Mouse (Mus musculus) gastrocnemius, adult 8-10 months (tissue): Measurements from ENCODE around the gene Cacna1a. TPM values are rescaled to one million over a fixed set of nuclear protein-coding genes. Genes with fewer than 3 reads are reported as not detected.
A peak's percentile ranks its signal among the peaks of the same experiment; 100 is the strongest.

Source experiments
- DNase-seq, 2 experiments: peaks; one replicate each; pipeline ENCODE4 v3.0.0; 2022; ENCODE audit warnings: low spot score in 2 of 2
- total RNA-seq, 4 experiments: library from RNA; stranded (reverse); gene quantifications; 2 replicates each; pipeline ENCODE4 v1.2.4; 2022

The Cacna1a gene
- total RNA-seq, 4 experiments from 2014 or later = 2.2 to 4.6 (median 3.1) TPM

DNA sequence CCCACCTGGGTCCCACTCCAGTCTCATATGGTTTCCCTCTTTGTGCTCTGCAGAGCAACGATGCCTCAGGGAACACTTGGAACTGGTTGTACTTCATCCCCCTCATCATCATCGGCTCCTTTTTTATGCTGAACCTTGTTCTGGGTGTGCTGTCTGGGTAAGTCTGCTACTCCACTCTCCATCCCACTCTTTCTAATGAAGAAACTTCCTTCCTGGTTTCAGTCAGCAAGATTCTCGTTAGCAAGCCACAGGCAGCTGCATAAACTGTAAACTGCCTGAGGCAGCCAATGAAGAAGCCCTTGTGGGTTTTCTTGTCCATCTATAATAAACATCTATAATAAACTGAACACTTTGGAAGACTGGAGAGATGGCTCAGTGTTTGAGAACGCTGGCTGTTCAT lies 145.1 kb downstream of the Cacna1a start:
- DNase-seq = no peak

DNA sequence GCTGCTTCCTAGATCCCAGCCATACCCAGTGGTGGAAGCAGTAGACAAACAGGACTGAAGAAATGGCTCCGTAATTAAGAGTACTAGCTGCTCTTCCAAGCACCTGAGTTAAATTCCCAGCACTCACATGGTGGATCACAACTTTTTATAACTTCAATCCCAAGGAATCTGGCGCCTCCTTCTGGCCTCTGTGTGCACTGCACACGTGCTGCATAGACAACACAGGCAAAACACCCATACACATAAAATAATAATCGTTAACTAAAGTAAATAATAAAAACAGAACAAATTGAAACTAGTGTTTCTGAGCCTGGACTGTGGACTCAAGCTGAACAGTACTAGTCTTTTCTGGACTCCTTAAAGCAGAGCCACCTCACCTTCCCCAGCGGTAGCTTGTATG lies 148.7 kb downstream of the Cacna1a start:
- DNase-seq = no peak

DNA sequence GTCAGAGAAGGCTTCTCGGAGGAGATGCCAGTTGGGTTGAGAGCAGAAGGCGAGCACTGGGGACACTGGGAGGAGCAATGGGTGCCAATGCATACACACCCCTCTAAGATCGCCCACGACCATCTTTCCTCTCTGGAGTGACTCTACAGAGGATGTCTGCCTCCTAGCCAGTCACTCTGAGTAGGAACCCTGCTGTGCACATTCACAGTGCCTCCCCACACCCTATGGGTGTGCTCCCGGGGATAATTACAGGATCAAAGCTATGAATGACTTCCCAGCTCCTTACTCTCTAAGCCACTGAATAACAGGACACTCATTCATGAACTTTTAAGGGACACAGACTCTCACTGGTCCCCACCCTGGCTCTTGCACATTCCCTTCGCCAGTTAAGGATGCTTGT lies 151.1 kb downstream of the Cacna1a start:
- DNase-seq = no peak

DNA sequence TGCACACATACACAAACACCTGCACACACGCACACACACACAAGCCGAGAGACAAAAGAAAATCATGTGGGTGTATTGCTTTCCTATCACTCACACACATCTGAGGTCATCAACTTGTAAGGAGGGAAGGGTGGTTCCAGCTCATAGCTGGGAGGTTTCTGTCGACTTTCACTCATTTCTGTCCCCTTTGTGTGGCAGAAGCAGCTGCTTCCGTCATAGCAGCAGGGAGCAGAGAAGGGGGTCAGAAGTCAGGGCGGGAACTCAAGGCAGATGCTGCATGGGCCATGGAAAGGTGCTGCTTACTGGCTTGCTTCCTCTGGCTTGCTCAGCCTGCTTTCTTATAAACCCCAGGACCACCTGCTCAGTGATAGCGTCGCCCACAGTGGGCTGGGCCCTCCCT lies 154.2 kb downstream of the Cacna1a start:
- no peak for DNase-seq

DNA sequence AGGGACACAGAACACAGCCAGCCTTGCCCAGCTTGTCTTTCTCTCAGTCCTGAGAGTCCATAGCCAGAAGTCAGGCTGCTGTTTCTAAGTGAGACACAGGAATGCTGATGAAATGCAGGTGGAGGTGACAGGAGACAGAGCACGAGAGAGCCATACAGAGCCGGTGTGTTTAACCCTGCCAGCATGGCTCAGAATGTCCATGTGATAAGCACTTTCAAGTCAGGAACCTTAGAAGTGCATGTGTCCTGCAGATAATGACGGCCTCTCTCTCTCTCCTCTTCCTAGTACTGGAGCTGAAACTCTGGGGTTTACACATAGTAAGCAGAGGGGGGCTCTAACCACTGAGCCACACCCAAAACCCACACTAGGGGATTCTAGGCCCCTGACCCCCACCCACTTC lies 157.3 kb downstream of the Cacna1a start:
- no peak for DNase-seq

DNA sequence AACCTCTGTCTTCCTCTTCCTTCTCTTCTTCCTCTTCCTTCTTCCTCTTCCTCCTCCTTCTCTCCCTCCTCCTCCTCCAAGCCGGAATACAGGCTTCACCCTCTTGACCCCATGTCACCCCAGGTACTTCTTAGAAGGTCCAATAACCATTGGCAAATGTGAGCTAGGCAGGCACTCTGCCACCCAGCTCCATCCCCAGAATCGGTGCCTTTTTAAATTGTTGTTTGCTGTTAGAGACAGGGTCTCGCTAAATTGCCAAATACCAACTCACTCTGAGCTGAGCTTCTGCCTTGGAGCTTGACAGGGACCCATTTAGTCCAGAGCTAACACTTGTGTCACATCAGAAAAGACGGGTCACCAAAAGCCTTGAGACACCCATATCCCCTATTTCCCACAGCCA lies 164.2 kb downstream of the Cacna1a start:
- no peak for DNase-seq

DNA sequence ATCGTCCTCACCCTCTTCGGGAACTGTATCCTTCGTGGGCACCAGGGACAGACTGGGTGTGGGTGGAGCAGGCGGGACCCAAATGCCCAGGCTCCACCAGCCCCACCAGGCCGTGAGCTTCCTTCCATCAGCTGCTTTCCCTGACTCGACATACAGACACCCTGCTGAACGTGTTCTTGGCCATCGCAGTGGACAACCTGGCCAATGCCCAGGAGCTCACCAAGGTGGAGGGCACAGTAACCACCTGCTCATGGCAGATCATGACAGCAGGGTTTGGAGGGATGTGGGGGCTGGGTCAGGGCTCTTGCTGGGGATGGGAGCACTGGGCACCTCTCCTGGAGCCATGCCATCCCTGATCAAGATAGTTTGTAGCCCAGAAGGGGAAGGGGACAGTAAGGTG lies 164.9 kb downstream of the Cacna1a start:
- no peak for DNase-seq

DNA sequence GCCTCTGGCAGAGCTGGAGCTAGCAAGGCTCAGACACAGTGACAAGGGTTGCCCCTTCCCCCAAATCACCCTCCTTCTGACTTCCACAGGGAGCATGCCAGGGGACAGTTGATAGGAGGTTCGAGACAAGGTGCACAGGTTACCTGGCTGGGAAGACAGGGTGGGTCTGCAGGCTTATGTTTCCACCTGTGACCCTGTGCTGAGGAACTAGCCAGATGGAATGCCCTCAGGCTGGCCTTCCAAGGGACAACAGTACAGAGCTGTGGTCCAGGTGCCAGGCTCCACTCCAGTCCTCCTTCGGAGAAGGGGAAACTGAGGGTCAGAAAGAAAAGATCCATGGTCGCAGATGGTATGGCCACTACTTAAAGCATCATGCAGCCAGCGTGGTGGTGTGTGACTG lies 165.4 kb downstream of the Cacna1a start:
- no peak for DNase-seq

DNA sequence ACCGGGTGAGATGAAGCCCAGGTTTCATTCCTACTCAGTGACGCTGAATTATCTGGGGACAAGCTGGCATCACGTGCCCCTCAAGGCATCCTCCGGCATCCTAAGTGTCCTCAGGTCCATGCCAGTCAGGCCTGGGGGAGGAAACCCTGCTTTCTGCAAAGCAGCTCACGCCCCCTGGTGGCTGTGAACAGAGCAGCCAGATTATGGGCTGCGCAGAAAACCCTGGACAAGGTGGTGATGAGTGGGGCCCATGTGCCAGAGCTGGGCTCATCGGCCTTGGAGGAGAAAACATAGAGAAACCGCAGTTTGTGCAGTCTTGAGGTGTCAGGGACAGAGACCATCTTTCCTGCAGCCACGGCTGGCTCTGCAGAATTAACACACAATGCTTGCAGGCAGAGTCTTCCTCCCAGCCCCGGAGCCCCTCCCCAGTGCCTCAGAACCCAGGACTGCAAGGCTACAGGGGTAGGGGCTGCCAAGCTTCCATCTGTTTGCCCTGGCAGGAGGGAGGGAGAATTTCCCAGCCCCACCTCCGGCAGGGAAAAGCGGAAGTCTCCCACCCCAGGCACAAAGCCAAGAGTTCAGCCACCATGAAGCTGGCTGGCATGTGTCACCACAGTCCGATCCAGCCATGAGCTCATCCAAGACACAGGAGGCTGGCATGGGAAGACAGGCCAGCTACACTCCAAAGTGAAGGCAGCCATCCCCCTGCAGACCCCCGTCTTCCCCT lies 166.2 kb downstream of the Cacna1a start:
- peak; percentile 36 to 37 for DNase-seq

DNA sequence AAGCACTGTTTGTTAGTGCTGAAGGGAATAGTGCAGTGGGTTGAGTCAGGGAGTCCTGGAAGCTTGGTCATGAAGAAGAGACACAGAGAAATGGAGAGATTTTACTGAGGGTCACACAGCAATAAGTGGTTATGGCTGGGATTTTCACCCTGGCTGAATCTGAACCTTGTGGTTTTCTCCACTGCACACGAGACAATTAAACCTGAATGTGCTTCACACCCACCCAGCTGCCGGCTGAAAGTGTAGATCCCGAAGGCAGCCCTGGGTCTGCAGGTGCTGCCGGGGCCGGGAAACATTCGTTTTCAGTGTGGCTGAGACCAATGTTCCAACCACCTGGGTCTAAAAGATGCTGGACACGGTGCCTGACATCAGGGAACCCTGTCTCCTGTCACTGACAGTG lies 167.0 kb downstream of the Cacna1a start:
- no peak for DNase-seq

DNA sequence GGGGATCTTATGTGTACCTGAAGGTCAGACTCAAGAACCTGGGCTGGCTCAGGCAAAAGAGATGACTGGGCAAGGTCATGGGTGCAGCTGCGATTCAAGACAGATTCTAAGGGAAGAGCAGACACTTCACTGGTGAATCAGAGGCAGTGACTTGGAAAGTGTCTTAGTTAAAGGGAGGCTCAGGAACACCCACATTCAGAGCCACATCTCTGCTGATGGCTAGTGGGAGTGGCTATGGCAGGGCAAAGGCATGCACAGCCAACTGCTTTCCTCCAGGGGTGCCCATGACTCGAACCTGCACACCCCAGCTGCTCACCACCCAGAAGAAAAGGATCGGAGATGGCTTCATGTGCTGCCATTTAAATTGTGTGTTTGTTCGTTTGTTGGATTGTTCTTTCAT lies 169.7 kb downstream of the Cacna1a start:
- no peak for DNase-seq

DNA sequence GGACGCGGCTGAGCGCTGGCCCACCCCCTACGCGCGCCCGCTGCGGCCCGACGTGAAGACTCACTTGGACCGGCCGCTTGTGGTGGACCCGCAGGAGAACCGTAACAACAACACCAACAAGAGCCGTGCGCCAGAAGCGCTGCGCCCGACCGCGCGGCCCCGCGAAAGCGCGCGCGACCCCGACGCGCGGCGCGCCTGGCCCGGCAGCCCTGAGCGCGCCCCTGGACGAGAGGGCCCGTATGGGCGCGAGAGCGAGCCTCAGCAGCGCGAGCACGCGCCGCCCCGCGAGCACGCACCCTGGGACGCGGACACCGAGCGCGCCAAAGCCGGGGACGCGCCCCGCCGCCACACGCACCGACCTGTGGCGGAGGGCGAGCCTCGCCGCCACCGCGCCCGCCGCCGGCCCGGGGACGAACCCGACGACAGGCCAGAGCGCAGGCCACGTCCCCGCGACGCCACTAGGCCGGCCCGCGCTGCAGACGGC lies 170.9 kb downstream of the Cacna1a start:
- DNase-seq = no peak

DNA sequence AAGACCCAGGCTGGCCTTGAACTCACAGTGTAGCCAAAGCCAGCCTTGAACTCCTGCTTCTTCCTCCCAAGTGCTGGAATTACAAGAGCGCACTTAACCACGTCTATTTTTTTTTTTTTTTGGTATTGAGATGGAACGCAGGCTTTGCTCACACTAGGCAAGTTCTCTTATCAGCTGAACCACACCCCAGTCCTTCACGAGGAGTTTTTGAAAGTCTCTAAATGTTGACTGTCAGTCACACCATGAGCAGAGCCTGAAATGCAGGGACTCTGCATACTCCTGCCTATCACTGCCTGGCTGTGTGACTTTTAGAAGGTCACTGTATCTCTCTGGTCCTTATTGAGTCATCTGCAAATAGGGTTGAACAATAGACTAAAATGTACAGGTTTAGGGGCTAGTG lies 173.5 kb downstream of the Cacna1a start:
- DNase-seq = no peak

DNA sequence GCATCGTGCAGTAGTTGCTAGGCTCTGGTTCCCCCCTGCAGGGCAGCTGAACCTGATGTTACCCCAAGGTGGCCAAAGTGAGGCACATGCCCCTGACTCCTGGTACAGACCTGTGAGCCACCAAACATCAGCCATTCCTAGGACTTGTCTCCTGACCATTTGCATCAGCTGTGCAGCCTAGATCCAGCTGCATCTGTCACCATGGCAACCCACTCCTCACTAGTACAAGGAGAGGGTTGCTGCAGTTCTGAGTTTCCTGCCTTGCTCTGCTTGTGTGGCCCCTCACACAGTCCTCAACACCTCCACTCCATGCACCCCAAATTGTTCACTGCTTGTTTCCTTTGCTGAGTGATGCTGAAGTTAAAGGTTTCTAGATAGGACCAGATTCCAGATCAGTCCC lies 175.8 kb downstream of the Cacna1a start:
- no peak for DNase-seq

DNA sequence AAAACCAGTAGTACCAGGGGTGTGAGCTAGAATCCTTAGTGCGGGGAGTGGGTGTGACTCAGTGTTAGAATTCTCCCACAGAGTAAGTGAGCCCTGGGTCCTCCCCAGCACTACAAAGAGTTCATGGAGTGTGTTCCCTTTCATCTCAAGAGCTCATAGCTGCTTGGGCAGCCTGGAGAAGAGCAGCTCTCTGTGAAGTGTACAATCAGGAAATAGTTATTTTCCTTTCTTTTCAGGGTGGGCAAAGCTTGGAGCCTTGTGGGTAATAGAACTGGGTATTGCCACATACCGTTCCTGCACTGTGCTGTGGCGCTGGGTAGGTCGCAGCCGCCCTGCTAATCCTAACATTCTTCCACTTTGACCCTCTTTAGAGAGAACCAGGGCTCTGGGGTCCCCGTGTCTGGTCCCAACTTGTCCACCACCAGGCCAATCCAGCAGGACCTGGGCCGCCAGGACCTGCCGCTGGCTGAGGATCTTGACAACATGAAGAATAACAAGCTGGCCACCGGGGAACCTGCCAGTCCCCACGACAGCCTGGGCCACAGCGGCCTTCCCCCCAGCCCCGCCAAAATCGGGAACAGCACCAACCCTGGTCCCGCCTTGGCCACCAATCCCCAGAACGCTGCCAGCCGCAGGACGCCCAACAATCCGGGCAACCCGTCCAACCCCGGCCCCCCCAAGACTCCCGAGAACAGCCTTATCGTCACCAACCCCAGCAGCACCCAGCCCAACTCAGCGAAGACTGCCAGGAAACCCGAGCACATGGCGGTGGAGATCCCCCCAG lies 177.5 kb downstream of the Cacna1a start:
- DNase-seq = no peak

DNA sequence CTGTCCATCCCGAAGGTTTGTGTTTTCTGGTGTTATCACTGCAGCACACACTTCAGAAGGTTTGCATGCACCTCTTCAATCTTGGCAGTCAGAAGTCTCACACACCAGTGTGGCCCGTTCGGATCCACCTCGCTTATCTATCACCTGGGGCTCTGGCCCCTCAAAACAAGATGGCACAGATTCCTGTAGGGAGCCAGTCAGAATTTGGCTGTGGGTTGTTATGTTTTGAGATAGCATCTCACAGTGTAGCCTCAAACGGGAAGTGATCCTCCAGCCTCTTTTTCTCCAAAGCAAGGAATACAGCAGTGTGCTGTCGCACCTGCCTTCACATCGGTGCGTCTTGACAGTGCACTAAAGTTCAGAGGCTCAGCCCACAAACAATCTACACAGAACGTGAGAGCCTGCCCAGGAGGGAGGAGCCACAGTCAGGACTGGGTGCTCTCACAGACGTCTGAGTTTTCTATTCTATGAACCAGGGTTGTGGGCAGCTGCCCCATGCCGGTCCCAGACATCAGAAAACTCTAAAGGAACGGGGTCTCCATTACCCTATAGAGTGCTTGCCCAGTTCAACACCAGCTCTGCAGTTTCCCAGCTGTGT lies 178.7 kb downstream of the Cacna1a start:
- DNase-seq = no peak

DNA sequence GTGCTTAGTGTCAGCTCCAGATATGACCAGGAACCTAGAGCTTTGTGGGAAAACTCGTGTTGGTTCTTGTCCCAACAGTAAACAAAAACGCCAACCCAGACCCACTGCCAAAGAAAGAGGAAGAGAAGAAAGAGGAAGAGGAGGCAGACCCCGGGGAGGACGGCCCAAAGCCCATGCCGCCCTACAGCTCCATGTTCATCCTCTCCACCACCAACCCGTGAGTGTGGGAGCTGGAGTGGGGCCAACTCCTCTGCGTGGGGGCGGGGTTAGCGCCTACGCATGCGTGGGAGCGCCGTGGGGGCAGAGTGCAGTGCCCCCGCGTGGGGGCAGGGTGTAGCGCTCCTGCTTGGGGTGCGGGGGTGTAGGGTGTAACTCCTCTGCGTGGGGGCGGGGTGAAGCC lies 179.3 kb downstream of the Cacna1a start:
- no peak for DNase-seq

DNA sequence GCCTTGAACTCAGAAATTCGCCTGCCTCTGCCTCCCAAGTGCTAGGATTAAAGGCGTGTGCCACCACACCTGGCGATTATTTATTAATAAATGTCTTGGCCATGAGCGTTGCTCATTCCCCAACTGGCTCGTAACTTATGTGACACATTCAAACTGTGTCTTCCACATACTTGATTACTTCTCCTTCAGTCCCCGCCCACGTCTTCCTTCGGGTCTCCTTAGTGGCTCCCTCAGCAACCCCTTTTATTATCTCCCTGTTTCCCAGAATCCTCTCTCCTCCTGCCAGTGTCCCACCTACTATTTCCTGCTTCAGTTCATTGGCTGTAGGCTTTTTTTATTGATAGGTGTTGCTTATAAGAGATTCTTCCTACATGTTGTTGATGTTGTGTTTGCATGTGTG lies 180.5 kb downstream of the Cacna1a start:
- DNase-seq = no peak

DNA sequence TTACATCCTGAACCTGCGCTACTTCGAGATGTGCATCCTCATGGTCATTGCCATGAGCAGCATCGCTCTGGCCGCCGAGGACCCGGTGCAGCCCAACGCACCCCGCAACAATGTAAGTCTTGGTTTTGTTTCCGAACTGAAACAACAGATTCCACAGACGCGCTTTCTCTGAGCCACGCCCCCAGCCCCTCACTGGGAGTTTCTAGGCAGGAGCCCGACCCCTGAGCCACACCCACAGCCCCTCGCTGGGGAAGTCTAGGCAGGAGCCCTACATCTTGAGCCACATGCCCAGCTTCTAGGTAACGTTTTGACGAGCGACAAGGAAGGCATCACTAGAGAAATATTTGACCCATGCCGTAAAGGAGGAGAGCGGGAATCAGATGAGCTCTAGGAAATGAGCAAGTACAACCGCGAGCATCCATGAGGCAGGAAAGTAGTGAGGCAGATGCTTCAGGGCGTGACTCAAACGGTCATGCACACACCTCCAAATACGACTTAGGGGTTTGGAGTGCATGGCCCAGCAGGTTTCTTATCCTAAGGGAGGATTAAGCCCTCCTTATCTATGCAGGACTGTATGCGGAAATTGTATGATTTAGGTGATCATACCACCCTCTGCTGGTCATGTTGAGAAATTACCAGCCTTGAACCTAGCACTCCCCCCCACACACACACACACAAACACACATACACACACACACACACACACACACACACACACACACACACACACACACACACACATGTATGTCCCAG lies 181.9 kb downstream of the Cacna1a start:
- DNase-seq = no peak

DNA sequence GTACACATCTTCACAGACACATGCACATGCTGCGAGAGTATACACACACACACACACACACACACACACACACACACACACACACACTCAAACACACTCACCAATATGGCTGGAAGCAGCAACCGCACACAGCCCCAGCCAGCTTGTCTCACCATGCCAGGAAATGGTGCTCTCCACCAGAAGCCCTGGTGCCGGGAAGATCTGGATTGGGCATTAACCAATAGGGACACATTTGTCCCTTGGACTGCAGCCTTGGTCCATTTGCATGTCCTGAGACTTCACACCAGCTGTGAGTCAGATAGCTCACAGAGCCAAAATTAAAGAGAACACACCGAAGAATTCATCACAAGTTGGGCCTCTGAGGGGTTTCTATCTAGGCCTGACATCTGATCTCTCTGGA lies 189.2 kb downstream of the Cacna1a start:
- DNase-seq = no peak

DNA sequence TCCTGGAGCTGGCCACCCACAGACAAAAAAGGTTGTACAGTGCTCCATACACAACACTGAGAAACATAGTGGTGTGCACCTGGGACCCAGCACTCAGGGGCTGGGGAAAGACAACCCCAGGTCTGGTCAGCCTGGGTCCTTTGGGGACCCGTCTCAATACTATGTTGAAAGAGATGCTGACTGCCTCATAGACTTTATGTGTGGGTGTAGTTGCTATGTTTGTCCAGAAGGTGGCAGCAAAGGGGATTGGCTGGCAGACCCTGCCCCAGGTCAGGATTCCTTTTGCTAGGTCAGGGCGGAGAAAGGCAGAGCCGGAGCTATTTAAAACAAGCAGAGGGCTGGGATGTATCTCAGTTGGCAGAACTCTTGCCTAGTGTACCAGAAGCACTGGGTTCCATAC lies 191.4 kb downstream of the Cacna1a start:
- no peak for DNase-seq

DNA sequence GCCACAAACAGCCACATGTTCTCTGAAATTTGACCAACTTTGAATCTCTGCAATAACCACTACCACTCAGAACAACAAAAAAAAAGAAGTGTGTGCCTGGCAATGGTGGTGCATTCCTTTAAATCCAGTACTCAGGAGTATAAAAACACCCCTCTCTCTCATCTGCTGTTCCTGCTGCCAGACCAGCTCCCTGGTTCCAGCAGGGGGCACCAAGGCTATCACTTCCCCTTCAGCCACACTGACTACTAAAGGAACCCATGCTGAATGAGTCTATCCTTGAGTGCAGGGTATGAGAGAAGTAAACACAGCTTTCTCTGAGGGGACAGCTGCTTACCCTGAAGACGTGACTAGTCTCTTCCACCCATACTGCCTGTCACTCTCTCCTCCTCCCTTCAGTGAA lies 197.1 kb downstream of the Cacna1a start:
- no peak for DNase-seq
